Comparison of ENCODE assay signal across 23 mouse cellular contexts in genomic region chr5:130491471-130491870, GRCm38 (mm10).
"Had no signal": no experiment of that assay in that cellular context is flagged by ENCODE, and none has a peak within 500 bp of the region (broad histone marks: within the 10 kb centered on the region; RNA-seq: fewer than 3 reads in every experiment).

No protein-coding gene starts in this region.

- H3K27me3 ChIP-seq: kidney, embryonic 15.5 days; liver, embryonic 12.5 days; liver, embryonic 15.5 days; lung, embryonic 15.5 days; megakaryocyte, embryonic 14.5 days; midbrain, embryonic 13.5 days; neural tube, embryonic 13.5 days; stomach, embryonic 15.5 days had no signal

- ATAC-seq: liver, embryonic 12.5 days; midbrain, embryonic 13.5 days; midbrain, embryonic 16.5 days had no signal

- H3K36me3 ChIP-seq: kidney, embryonic 15.5 days; liver, embryonic 12.5 days; liver, embryonic 15.5 days; lung, embryonic 15.5 days; midbrain, embryonic 10.5 days; midbrain, embryonic 13.5 days; neural tube, embryonic 13.5 days; stomach, embryonic 15.5 days had no signal

- DNase-seq: kidney, postnatal 10 days; kidney, postnatal 36 days; layer of hippocampus, postnatal 36 days; lung, adult 18-20 months; lung, postnatal 10 days; lung, postnatal 36 days; retina, postnatal 1 day; right cerebral cortex, postnatal 25 days; spleen, adult 18-20 months; thymus, adult 18-20 months; thymus, postnatal 36 days had no signal

- H3K4me2 ChIP-seq: kidney, embryonic 15.5 days; liver, embryonic 12.5 days; liver, embryonic 15.5 days; lung, embryonic 15.5 days; midbrain, embryonic 13.5 days; neural tube, embryonic 13.5 days; stomach, embryonic 15.5 days had no signal

- H3K9me3 ChIP-seq: kidney, embryonic 15.5 days; liver, embryonic 12.5 days; liver, embryonic 15.5 days; lung, embryonic 15.5 days; midbrain, embryonic 10.5 days; midbrain, embryonic 13.5 days; neural tube, embryonic 13.5 days; stomach, embryonic 15.5 days had no signal

- H3K27ac ChIP-seq: kidney, embryonic 15.5 days; left cerebral cortex, adult 2 months; liver, embryonic 12.5 days; liver, embryonic 15.5 days; lung, embryonic 15.5 days; midbrain, embryonic 10.5 days; midbrain, embryonic 13.5 days; neural tube, embryonic 13.5 days; stomach, embryonic 15.5 days had no signal

- H3K4me3 ChIP-seq: kidney, embryonic 15.5 days; left cerebral cortex, adult 2 months; liver, embryonic 12.5 days; liver, embryonic 15.5 days; lung, embryonic 15.5 days; megakaryocyte, embryonic 14.5 days; midbrain, embryonic 10.5 days; midbrain, embryonic 13.5 days; myocyte; neural tube, embryonic 13.5 days; stomach, embryonic 15.5 days had no signal

- H3K9ac ChIP-seq: kidney, embryonic 15.5 days; liver, embryonic 12.5 days; liver, embryonic 15.5 days; lung, embryonic 15.5 days; midbrain, embryonic 13.5 days; neural tube, embryonic 13.5 days; stomach, embryonic 15.5 days had no signal

- H3K4me1 ChIP-seq: kidney, embryonic 15.5 days; liver, embryonic 12.5 days; liver, embryonic 15.5 days; lung, embryonic 15.5 days; megakaryocyte, embryonic 14.5 days; midbrain, embryonic 10.5 days; midbrain, embryonic 13.5 days; neural tube, embryonic 13.5 days; stomach, embryonic 15.5 days had no signal
